Mouse (Mus musculus) forebrain, embryonic 12.5 days (tissue): ENCODE results near the gene Atpaf1. TPM values are rescaled to one million over a fixed set of nuclear protein-coding genes. Genes with fewer than 3 reads are reported as not detected.

Source experiments
- ATAC-seq: fragments of 200-750 bp; cut with Nextera tagmentation; 2 replicates; pipeline ENCODE4 v1.8.0; 2017; ENCODE audit warnings: moderate TSS enrichment; ENCODE audit not compliant: low FRiP score
- H3K27ac ChIP-seq: fragments of 300-500 bp; sonication (generic); 2 replicates; pipeline ENCODE4 v1.5.1; 2016; ENCODE audit warnings: mild to moderate bottlenecking
- H3K27me3 ChIP-seq: fragments of 300-500 bp; sonication (generic); 2 replicates; pipeline ENCODE4 v1.6.1; 2016; ENCODE audit warnings: mild to moderate bottlenecking
- H3K36me3 ChIP-seq: fragments of 300-500 bp; sonication (generic); replicated peaks from 2 replicates; pipeline ENCODE4 v1.6.1; 2016; ENCODE audit warnings: mild to moderate bottlenecking
- H3K4me1 ChIP-seq: fragments of 300-500 bp; sonication (generic); 2 replicates; pipeline ENCODE4 v1.6.1; 2016
- H3K4me2 ChIP-seq: fragments of 300-500 bp; sonication (generic); 2 replicates; pipeline ENCODE4 v1.6.1; 2016; ENCODE audit warnings: mild to moderate bottlenecking, moderate library complexity
- H3K4me3 ChIP-seq: fragments of 300-500 bp; sonication (generic); replicated peaks from 2 replicates; pipeline ENCODE4 v1.5.1; 2016; ENCODE audit warnings: mild to moderate bottlenecking
- H3K9ac ChIP-seq: fragments of 300-500 bp; sonication (generic); 2 replicates; pipeline ENCODE4 v1.6.1; 2016; ENCODE audit warnings: mild to moderate bottlenecking
- H3K9me3 ChIP-seq: fragments of 300-500 bp; sonication (generic); 2 replicates; pipeline ENCODE4 v1.6.1; 2016
- WGBS: fragments of 180-500 bp; shearing (Covaris S2); methylation state at CpG from one replicate; pipeline ENCODE4 v1.1.7; 2016; 5-methylcytosine and 5-hydroxymethylcytosine counted together
- polyA plus RNA-seq: library from polyadenylated mRNA; unstranded; fragments of >200 nt; fragmentation: Nextera tagmentation; extraction: Ambion mirVana; gene quantifications from 2 replicates; pipeline ENCODE4 v1.2.1, GENCODE M21; 2016

The Atpaf1 gene
- polyA plus RNA-seq, 1 experiment from 2014 or later, result 41.0 TPM

- 85% methylated on average over 3 of the region's 3 CpGs for WGBS
- Histone ChIP-seq H3K27ac (no peak overlapping the region), H3K27me3 (no peaks in the 10 kb centered on the region), H3K9ac (no peak overlapping the region), H3K4me3 (no peak overlapping the region), H3K9me3 (no peaks in the 10 kb centered on the region), H3K4me2 (no peak overlapping the region), H3K4me1 (no peaks in the 10 kb centered on the region), H3K36me3 (peaks cover 10% of the 10 kb centered on the region; the same call in 1 of the 2 replicates)
- ATAC-seq, result no peak
Measured at GRCm38 (mm10) chr4:115820199-115820598, 35.6 kb downstream of the Atpaf1 start.

- Histone ChIP-seq H3K27me3 (no peaks in the 10 kb centered on the region), H3K9me3 (no peaks in the 10 kb centered on the region), H3K4me2 (no peak overlapping the region), H3K4me3 (no peak overlapping the region), H3K9ac (no peak overlapping the region), H3K36me3 (0 out of 2 replicates have a peak, but pooled peaks cover 7% of the 10 kb centered on the region), H3K27ac (no peak overlapping the region), H3K4me1 (no peaks in the 10 kb centered on the region)
- WGBS, result 74% methylated on average over 3 of the region's 3 CpGs
- ATAC-seq, result no peak
Measured at GRCm38 (mm10) chr4:115820944-115821343, 36.3 kb downstream of the Atpaf1 start.

- no peak overlapping the region for H3K4me2 ChIP-seq
- 0 out of 2 replicates have a peak, but pooled peaks cover 7% of the 10 kb centered on the region for H3K36me3 ChIP-seq
- no peak overlapping the region for H3K4me3 ChIP-seq
- H3K27ac ChIP-seq, result no peak overlapping the region
- 0 out of 2 replicates have a peak, but pooled peaks cover 2% of the 10 kb centered on the region for H3K27me3 ChIP-seq
- H3K9me3 ChIP-seq, result no peaks in the 10 kb centered on the region
- no peak for ATAC-seq
- no peaks in the 10 kb centered on the region for H3K4me1 ChIP-seq
- H3K9ac ChIP-seq, result no peak overlapping the region
Measured at GRCm38 (mm10) chr4:115821431-115821830, 36.8 kb downstream of the Atpaf1 start.

- no peak overlapping the region for H3K4me2 ChIP-seq
- H3K27ac ChIP-seq, result no peak overlapping the region
- H3K9me3 ChIP-seq, result no peaks in the 10 kb centered on the region
- ATAC-seq, result no peak
- H3K27me3 ChIP-seq, result peaks cover 7% of the 10 kb centered on the region
- 80% methylated on average over 3 of the region's 3 CpGs for WGBS
- no peaks in the 10 kb centered on the region for H3K4me1 ChIP-seq
- 0 out of 2 replicates have a peak, but pooled peaks cover 7% of the 10 kb centered on the region for H3K36me3 ChIP-seq
- no peak overlapping the region for H3K4me3 ChIP-seq
- H3K9ac ChIP-seq, result no peak overlapping the region
Measured at GRCm38 (mm10) chr4:115821928-115822327, 37.3 kb downstream of the Atpaf1 start.

- H3K4me3 ChIP-seq, result no peak overlapping the region
- H3K27ac ChIP-seq, result no peak overlapping the region
- H3K4me1 ChIP-seq, result peaks cover 11% of the 10 kb centered on the region
- H3K36me3 ChIP-seq, result 0 out of 2 replicates have a peak, but pooled peaks cover 3% of the 10 kb centered on the region
- no peak for ATAC-seq
- no peaks in the 10 kb centered on the region for H3K9me3 ChIP-seq
- H3K27me3 ChIP-seq, result peaks cover 15% of the 10 kb centered on the region
- no peak overlapping the region for H3K4me2 ChIP-seq
- WGBS, result 89% methylated on average over 2 of the region's 2 CpGs
- H3K9ac ChIP-seq, result no peak overlapping the region
Measured at GRCm38 (mm10) chr4:115824178-115824577, 39.6 kb downstream of the Atpaf1 start.

- H3K9me3 ChIP-seq, result no peaks in the 10 kb centered on the region
- H3K36me3 ChIP-seq, result 0 out of 2 replicates have a peak, but pooled peaks cover under 1% of the 10 kb centered on the region
- no peak overlapping the region for H3K4me3 ChIP-seq
- H3K9ac ChIP-seq, result no peak overlapping the region
- no peak overlapping the region for H3K4me2 ChIP-seq
- peaks cover 11% of the 10 kb centered on the region for H3K4me1 ChIP-seq
- 73% methylated on average over 2 of the region's 2 CpGs for WGBS
- peaks cover 21% of the 10 kb centered on the region for H3K27me3 ChIP-seq
- no peak overlapping the region for H3K27ac ChIP-seq
- no peak for ATAC-seq
Measured at GRCm38 (mm10) chr4:115825271-115825670, 40.7 kb downstream of the Atpaf1 start.

GRCm38 (mm10) chr4:115827066-115827465 is 42.5 kb downstream of the Atpaf1 start:
- Histone ChIP-seq H3K27ac (no peak overlapping the region), H3K9me3 (no peaks in the 10 kb centered on the region), H3K27me3 (peaks cover 21% of the 10 kb centered on the region), H3K4me3 (no peak overlapping the region), H3K9ac (no peak overlapping the region), H3K36me3 (no peaks in the 10 kb centered on the region), H3K4me1 (peaks cover 11% of the 10 kb centered on the region), H3K4me2 (0 out of 2 replicates have a peak overlapping the region, but pooled peaks have one; percentile 80)
- no peak for ATAC-seq
- WGBS, result 68% methylated on average over 3 of the region's 3 CpGs

GRCm38 (mm10) chr4:115827535-115827887 is 42.9 kb downstream of the Atpaf1 start:
- peak overlapping the region; percentile 80 for H3K4me2 ChIP-seq
- H3K9ac ChIP-seq, result peak overlapping the region; percentile 78
- 3% methylated on average over 4 of the region's 4 CpGs for whole genome bisulfite sequencing
- peaks cover 21% of the 10 kb centered on the region for H3K27me3 ChIP-seq
- H3K9me3 ChIP-seq, result no peaks in the 10 kb centered on the region
- H3K27ac ChIP-seq, result no peak overlapping the region
- peak; percentile 7; the same call in 1 of the 2 replicates for ATAC-seq
- H3K36me3 ChIP-seq, result no peaks in the 10 kb centered on the region
- H3K4me1 ChIP-seq, result peaks cover 11% of the 10 kb centered on the region
- H3K4me3 ChIP-seq, result peak overlapping the region; percentile 81

GRCm38 (mm10) chr4:115827888-115828571 is 43.4 kb downstream of the Atpaf1 start, which contains the start of gene Mob3c:
TSS of gene Mob3c (plus strand) at chr4:115828092.
- H3K36me3 ChIP-seq, result no peaks in the 10 kb centered on the region
- peak within 1 kb of the TSS; percentile 80 for H3K4me2 ChIP-seq
- peaks cover 11% of the 10 kb centered on the region for H3K4me1 ChIP-seq
- peak within 1 kb of the TSS; percentile 58; the same call in 1 of the 2 replicates for H3K27ac ChIP-seq
- peak within 1 kb of the TSS; percentile 81 for H3K4me3 ChIP-seq
- ATAC-seq, result peak; percentile 89
- under 1% methylated on average over 56 of the region's 57 CpGs for WGBS
- H3K9me3 ChIP-seq, result no peaks in the 10 kb centered on the region
- peak within 1 kb of the TSS; percentile 78 for H3K9ac ChIP-seq
- H3K27me3 ChIP-seq, result peaks cover 21% of the 10 kb centered on the region

GRCm38 (mm10) chr4:115828572-115828902 is 43.9 kb downstream of the Atpaf1 start:
- Histone ChIP-seq H3K27ac (no peak overlapping the region), H3K9me3 (no peaks in the 10 kb centered on the region), H3K4me3 (peak overlapping the region; percentile 81), H3K4me2 (peak overlapping the region; percentile 80), H3K4me1 (peaks cover 11% of the 10 kb centered on the region), H3K36me3 (no peaks in the 10 kb centered on the region), H3K9ac (peak overlapping the region; percentile 78), H3K27me3 (peaks cover 21% of the 10 kb centered on the region)
- peak; percentile 49 for ATAC-seq
- WGBS, result 6% methylated on average over 8 of the region's 8 CpGs

GRCm38 (mm10) chr4:115830491-115830890 is 45.9 kb downstream of the Atpaf1 start:
- Histone ChIP-seq H3K4me3 (no peak overlapping the region), H3K9me3 (no peaks in the 10 kb centered on the region), H3K27me3 (peaks cover 21% of the 10 kb centered on the region), H3K9ac (no peak overlapping the region), H3K4me2 (no peak overlapping the region), H3K36me3 (no peaks in the 10 kb centered on the region), H3K27ac (no peak overlapping the region), H3K4me1 (peaks cover 11% of the 10 kb centered on the region)
- ATAC-seq, result no peak
- WGBS, result 85% methylated on average over 5 of the region's 5 CpGs

- peaks cover 11% of the 10 kb centered on the region for H3K4me1 ChIP-seq
- H3K4me2 ChIP-seq, result no peak overlapping the region
- H3K27ac ChIP-seq, result no peak overlapping the region
- no peaks in the 10 kb centered on the region for H3K9me3 ChIP-seq
- no peak overlapping the region for H3K9ac ChIP-seq
- no peak overlapping the region for H3K4me3 ChIP-seq
- 95% methylated on average over 22 of the region's 22 CpGs for WGBS
- ATAC-seq, result no peak
- H3K36me3 ChIP-seq, result no peaks in the 10 kb centered on the region
- H3K27me3 ChIP-seq, result peaks cover 21% of the 10 kb centered on the region
Measured at GRCm38 (mm10) chr4:115831221-115831620, 46.6 kb downstream of the Atpaf1 start.

GRCm38 (mm10) chr4:115832040-115832439 is 47.4 kb downstream of the Atpaf1 start:
- Histone ChIP-seq H3K4me2 (no peak overlapping the region), H3K36me3 (no peaks in the 10 kb centered on the region), H3K4me1 (peaks cover 11% of the 10 kb centered on the region), H3K9ac (no peak overlapping the region), H3K9me3 (no peaks in the 10 kb centered on the region), H3K27me3 (peaks cover 14% of the 10 kb centered on the region), H3K4me3 (no peak overlapping the region), H3K27ac (no peak overlapping the region)
- 63% methylated on average over 2 of the region's 2 CpGs for WGBS
- ATAC-seq, result no peak
